Mouse (Mus musculus) bone marrow macrophage, adult 2 months (primary cell): ENCODE measurements at regions not wholly inside any gene's neighbourhood (a gene's known extent, or its start where the extent isn't known, plus 50 kb on each side); places are given as distances from the start of the nearest gene placed in this dataset.

Source experiments
- H3K27ac ChIP-seq: 2 replicates; pipeline ENCODE4 v1.5.1; 2012; ENCODE audit warnings: low read depth, low read length; ENCODE audit not compliant: insufficient read depth
- H3K4me1 ChIP-seq: 2 replicates; pipeline ENCODE4 v1.6.1; 2012; ENCODE audit warnings: low read length; ENCODE audit not compliant: control insufficient read depth, insufficient read depth
- H3K4me3 ChIP-seq: 2 replicates; pipeline ENCODE4 v1.5.1; 2012; ENCODE audit warnings: mild to moderate bottlenecking, low read length, moderate library complexity; ENCODE audit not compliant: insufficient read depth
- CTCF ChIP-seq: IDR thresholded peaks from 2 replicates; pipeline ENCODE4 v1.5.1; 2012; ENCODE audit warnings: low read depth, mild to moderate bottlenecking, low read length, moderate library complexity
- POLR2A ChIP-seq: IDR thresholded peaks from 2 replicates; pipeline ENCODE4 v1.6.1; 2012; ENCODE audit warnings: mild to moderate bottlenecking, low read depth, low read length, borderline replicate concordance

- H3K27ac ChIP-seq: no peak overlapping the region
- no peak overlapping the region for H3K4me3 ChIP-seq
- TF ChIP-seq POLR2A: no peak
- no peak; the same call in 1 of the 2 replicates for TF ChIP-seq CTCF
- no peaks in the 10 kb centered on the region for H3K4me1 ChIP-seq
Observed at GRCm38 (mm10) chr1:150267003-150267402, 52.2 kb upstream of the Pdc start.
